In the genomic region with DNA sequence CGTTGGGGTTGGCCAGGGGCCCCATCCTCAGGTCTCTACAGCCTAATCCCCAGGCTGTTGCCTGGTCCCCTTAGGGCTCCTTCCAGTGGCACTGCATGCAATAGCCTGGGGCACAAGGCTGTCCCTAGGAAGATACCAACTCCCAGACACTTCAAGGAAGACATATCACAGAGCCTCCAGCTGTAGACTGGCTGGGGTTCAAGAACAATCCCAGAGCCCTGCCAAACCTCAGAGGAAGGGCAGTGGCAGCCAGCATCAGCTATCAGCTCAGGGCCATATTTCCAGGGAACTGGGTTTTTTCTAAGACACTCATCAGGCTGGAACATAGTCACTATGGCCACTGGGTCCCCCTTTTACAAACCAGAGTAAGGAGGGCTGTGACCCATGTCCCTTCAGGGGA, we compare ENCODE assay signal across 24 mouse cellular contexts. TPM values are rescaled to one million over a fixed set of nuclear protein-coding genes. Genes with fewer than 3 reads are reported as not detected.
A peak's percentile ranks its signal among the peaks of the same experiment; 100 is the strongest.
DNase-seq lines count a peak whose midpoint lies in the region; ATAC-seq and TF ChIP-seq lines count a peak whose summit lies in the region.
"Had no signal": no experiment of that assay in that cellular context is flagged by ENCODE, and none has a peak within 500 bp of the region (broad histone marks: within the 10 kb centered on the region; RNA-seq: fewer than 3 reads in every experiment).

No protein-coding gene starts in this region.

- H3K4me1 ChIP-seq in liver, postnatal 0 days (ENCODE audit: insufficient read depth): peaks cover 61% of the 10 kb centered on the region
- H3K4me1 ChIP-seq in liver, embryonic 11.5 days (replicated peaks; ENCODE audit: control insufficient read depth, insufficient read depth, low read length): peaks cover 14% of the 10 kb centered on the region; the same call in 1 of the 2 replicates
- peaks cover 8% of the 10 kb centered on the region in 2 experiments; a peak in 3 of 4 replicates for H3K4me1 ChIP-seq in MEL (ENCODE audit: control insufficient read depth in 1 of 2, insufficient read depth in 2 of 2, low read length in 2 of 2)

- peaks cover 7% of the 10 kb centered on the region; the same call in 1 of the 2 replicates for H3K36me3 ChIP-seq in liver, postnatal 0 days (replicated peaks; ENCODE audit: insufficient read depth, low read length)
- H3K36me3 ChIP-seq in liver, embryonic 11.5 days (ENCODE audit: control insufficient read depth, insufficient read depth, low read length): no peaks in the 10 kb centered on the region; the same call in 1 of the 2 replicates
- H3K36me3 ChIP-seq in MEL (ENCODE audit: control insufficient read depth in 1 of 2, insufficient read depth in 2 of 2, low read length in 2 of 2): peaks cover 0 to 4% of the 10 kb centered on the region in 2 experiments
- H3K36me3 ChIP-seq: embryonic facial prominence, embryonic 15.5 days; intestine, embryonic 15.5 days had no signal

- DNase-seq in adrenal gland, adult 8-10 months: peak; percentile 66
- no peak for DNase-seq in adrenal gland, postnatal 4 days (ENCODE audit: low spot score in 2 of 2)
- no peak for DNase-seq in liver, postnatal 0 days
- DNase-seq in liver, embryonic 11.5 days (ENCODE audit: low spot score): no peak
- DNase-seq in MEL (ENCODE audit: low read depth, low spot score): peak; percentile 45
- DNase-seq in left cerebral cortex, adult 9 months (ENCODE audit: low spot score in 2 of 2): no peak
- DNase-seq: cerebellum, adult 2 months; cerebellum, postnatal 36 days; kidney, adult 8-10 months; kidney, postnatal 25 days; lung, adult 18-20 months; lung, postnatal 4 days; right cerebral cortex, postnatal 25 days; spleen, adult 18-20 months had no signal

- no peak for ATAC-seq in liver, postnatal 0 days
- ATAC-seq in liver, embryonic 11.5 days (replicated peaks; ENCODE audit: low FRiP score): no peak
- peak; percentile 62 for ATAC-seq in megakaryocyte progenitor cell, adult 5-6 weeks (replicated peaks; ENCODE audit: poor library complexity)
- ATAC-seq: forebrain, embryonic 14.5 days; hindbrain, embryonic 16.5 days; intestine, embryonic 15.5 days; Patski had no signal

- TF ChIP-seq EP300 in liver, postnatal 0 days (IDR thresholded peaks at IDR 0.05; ENCODE audit: low read depth): no peak
- TF ChIP-seq EP300 in MEL (IDR thresholded peaks at IDR 0.05; ENCODE audit: low read depth in 1 of 2, low read length in 2 of 2): peak; percentile 49 to 62; a peak in 3 of 4 replicates

- TF ChIP-seq RAD21 in MEL (IDR thresholded peaks at IDR 0.05; ENCODE audit: low read depth, low read length): no peak

- TF ChIP-seq POLR2A in MEL (IDR thresholded peaks at IDR 0.05; ENCODE audit: control insufficient read depth in 1 of 2, insufficient read depth in 1 of 2, low read depth in 1 of 2, low read length in 2 of 2, poor library complexity in 1 of 2): no peak

- peak overlapping the region; percentile 39; the same call in 1 of the 2 replicates for H3K27ac ChIP-seq in liver, postnatal 0 days (ENCODE audit: low read depth)
- no peak overlapping the region for H3K27ac ChIP-seq in liver, embryonic 11.5 days (ENCODE audit: low read depth, low read length)
- H3K27ac ChIP-seq in MEL (ENCODE audit: control insufficient read depth, low read depth, low read length): no peak overlapping the region
- H3K27ac ChIP-seq: embryonic facial prominence, embryonic 15.5 days; hindbrain, embryonic 10.5 days; intestine, embryonic 15.5 days; limb, embryonic 13.5 days; midbrain, embryonic 10.5 days had no signal

- H3K4me2 ChIP-seq in liver, postnatal 0 days (ENCODE audit: low read depth, low read length): no peak overlapping the region
- no peak overlapping the region for H3K4me2 ChIP-seq in liver, embryonic 11.5 days
- H3K4me2 ChIP-seq: embryonic facial prominence, embryonic 15.5 days; heart, embryonic 11.5 days; intestine, embryonic 15.5 days; limb, embryonic 13.5 days had no signal

- peaks cover 3% of the 10 kb centered on the region for H3K79me2 ChIP-seq in MEL (ENCODE audit: control insufficient read depth, insufficient read depth, low read length, poor library complexity)

- no peak overlapping the region for H3K4me3 ChIP-seq in liver, postnatal 0 days (ENCODE audit: low read depth, low read length)
- H3K4me3 ChIP-seq in liver, embryonic 11.5 days (ENCODE audit: low read depth, low read length): no peak overlapping the region
- no peak overlapping the region for H3K4me3 ChIP-seq in MEL (ENCODE audit: control insufficient read depth in 1 of 2, insufficient read depth in 1 of 2, low read depth in 2 of 2, low read length in 2 of 2)
- H3K4me3 ChIP-seq: embryonic facial prominence, embryonic 15.5 days; hindbrain, embryonic 10.5 days; intestine, embryonic 15.5 days; limb, embryonic 13.5 days; midbrain, embryonic 10.5 days had no signal

- H3K9ac ChIP-seq in liver, postnatal 0 days (replicated peaks): no peak overlapping the region
- H3K9ac ChIP-seq in liver, embryonic 11.5 days (ENCODE audit: low read depth, low read length): no peak overlapping the region
- no peak overlapping the region for H3K9ac ChIP-seq in MEL (ENCODE audit: control insufficient read depth, low read depth, low read length, poor library complexity, severe bottlenecking)
- H3K9ac ChIP-seq: embryonic facial prominence, embryonic 15.5 days; intestine, embryonic 15.5 days; limb, embryonic 13.5 days had no signal

- H3K9me3 ChIP-seq in liver, postnatal 0 days (ENCODE audit: low read length): no peaks in the 10 kb centered on the region
- no peaks in the 10 kb centered on the region for H3K9me3 ChIP-seq in liver, embryonic 11.5 days (ENCODE audit: control insufficient read depth, low read length)
- H3K9me3 ChIP-seq in MEL (replicated peaks; ENCODE audit: insufficient read depth, low read length): no peaks in the 10 kb centered on the region
- H3K9me3 ChIP-seq: embryonic facial prominence, embryonic 15.5 days; intestine, embryonic 15.5 days; limb, embryonic 13.5 days had no signal

- WGBS in liver, postnatal 0 days (ENCODE audit: insufficient replicate concordance): 56% methylated on average over 1 of the region's 1 CpGs
- WGBS in liver, embryonic 11.5 days: 80% methylated on average over 1 of the region's 1 CpGs

- no peaks in the 10 kb centered on the region for H3K27me3 ChIP-seq in liver, postnatal 0 days (ENCODE audit: insufficient read depth, low read length)
- H3K27me3 ChIP-seq in liver, embryonic 11.5 days (replicated peaks; ENCODE audit: control insufficient read depth, insufficient read depth, low read length): no peaks in the 10 kb centered on the region
- no peaks in the 10 kb centered on the region for H3K27me3 ChIP-seq in MEL (ENCODE audit: control insufficient read depth in 1 of 2, insufficient read depth in 2 of 2, low read length in 2 of 2)
- H3K27me3 ChIP-seq: embryonic facial prominence, embryonic 15.5 days; intestine, embryonic 15.5 days; limb, embryonic 13.5 days; Patski had no signal

- TF ChIP-seq CTCF in liver, postnatal 0 days (IDR thresholded peaks at IDR 0.05; ENCODE audit: low read depth): no peak
- TF ChIP-seq CTCF in MEL (IDR thresholded peaks at IDR 0.05 in 2 of 3, conservative IDR thresholded peaks at IDR 0.05 in 1 of 3; ENCODE audit: control insufficient read depth in 1 of 3, insufficient read depth in 1 of 3, low read depth in 2 of 3, low read length in 3 of 3, poor library complexity in 1 of 3, severe bottlenecking in 1 of 3): no peak

TF ChIP-seq in MEL, 35 proteins besides CTCF, POLR2A, EP300 and RAD21:
- peak; percentile 80; the same call in 1 of the 2 replicates for TF ChIP-seq TCF12 (IDR thresholded peaks at IDR 0.05; ENCODE audit: low read depth, low read length)
- TF ChIP-seq ZNF384 (IDR thresholded peaks at IDR 0.05; ENCODE audit: low read depth, low read length): no peak
- no peak for TF ChIP-seq MAX (IDR thresholded peaks at IDR 0.05; ENCODE audit: low read length)
- TF ChIP-seq CHD2 (IDR thresholded peaks at IDR 0.05; ENCODE audit: low read length): no peak
- 0 out of 2 replicates have a peak, but pooled peaks have one; percentile 19 for TF ChIP-seq TAL1 (IDR thresholded peaks at IDR 0.05; ENCODE audit: low read length)
- TF ChIP-seq E2F4 (IDR thresholded peaks at IDR 0.05; ENCODE audit: borderline replicate concordance, low read depth, low read length): no peak
- TF ChIP-seq SIN3A (IDR thresholded peaks at IDR 0.05; ENCODE audit: low read length): peak; percentile 28; the same call in 1 of the 2 replicates
- TF ChIP-seq NRF1 (IDR thresholded peaks at IDR 0.05; ENCODE audit: insufficient read depth, low read depth, low read length, poor library complexity, severe bottlenecking): no peak
- no peak for TF ChIP-seq HCFC1 (IDR thresholded peaks at IDR 0.05; ENCODE audit: low read depth, low read length)
- no peak for TF ChIP-seq UBTF (IDR thresholded peaks at IDR 0.05; ENCODE audit: borderline replicate concordance, insufficient read depth, low read depth, low read length)
- peak; percentile 67; the same call in 1 of the 2 replicates for TF ChIP-seq ETS1 (IDR thresholded peaks at IDR 0.05; ENCODE audit: low read depth, low read length)
- no peak for TF ChIP-seq CHD1 (IDR thresholded peaks at IDR 0.05; ENCODE audit: low read depth, low read length)
- TF ChIP-seq TBP (IDR thresholded peaks at IDR 0.05; ENCODE audit: low read depth, low read length): no peak

RNA-seq across cellular contexts. Expression of a gene that starts 25.8 kb away (rescaled TPM):
- 1,000 to 10,000 TPM; 1,640 to 3,396 (median 2,408) TPM for total RNA-seq in adrenal gland, adult 8-10 months (2022)
- 100 to 1,000 TPM; 582 to 655 TPM for total RNA-seq in adrenal gland, postnatal 4 days (2021)
- polyA plus RNA-seq in liver, postnatal 0 days (2015; fragmentation: Nextera tagmentation; extraction: Ambion mirVana): 105 and 109 TPM in 2 replicates
- polyA plus RNA-seq in liver, embryonic 11.5 days (2014; fragmentation: Nextera tagmentation; extraction: Ambion mirVana): 104 and 108 TPM in 2 replicates
- total RNA-seq in MEL (2012; rRNA removed): 51.4 and 53.1 TPM in 2 replicates
- 10 to 100 TPM in 1 of 2 experiments, not detected in 1; 98.3 TPM for polyA plus RNA-seq in MEL (2012; ENCODE audit: insufficient read depth in 1 of 2, insufficient read length in 2 of 2, low read depth in 1 of 2, low replicate concordance in 2 of 2, missing spikeins in 1 of 2)
- 58.9 and 60.4 TPM in 2 replicates for total RNA-seq in megakaryocyte progenitor cell, adult 5-6 weeks (2015)
- total RNA-seq in megakaryocyte progenitor cell, adult 5-6 weeks (2017): 52.3 and 59.6 TPM in 2 replicates

Comparison
In these comparisons a context has a peak if more than half of its experiments do, and no peak if none do; other contexts are left out.
1. DNase-seq: peak in adrenal gland, adult 8-10 months (single experiment) and MEL (single experiment); none in adrenal gland, postnatal 4 days (0 of 2), liver, postnatal 0 days (single experiment), liver, embryonic 11.5 days (single experiment) and left cerebral cortex, adult 9 months (0 of 2).
2. RNA of a gene that starts 25.8 kb away (total RNA-seq): 1,640 to 3,396 TPM in adrenal gland, adult 8-10 months and 582 to 655 TPM in adrenal gland, postnatal 4 days; 52.3 to 60.4 TPM in megakaryocyte progenitor cell, adult 5-6 weeks and 51.4 to 53.1 TPM in MEL; every median in the first group is over 4 times any median in the second.